Mouse (Mus musculus) urinary bladder, postnatal 14 days (tissue): ENCODE results near the gene Nek9.
"Not testable (repeated sequence)": the region's sequence is repeated elsewhere in the genome, so short reads cannot be mapped to it uniquely, and the experiment has no call there.

Experiments used
- DNase-seq: peaks from one replicate; pipeline ENCODE4 v3.0.0; 2021; ENCODE audit warnings: low spot score

Nek9 gene

DNA sequence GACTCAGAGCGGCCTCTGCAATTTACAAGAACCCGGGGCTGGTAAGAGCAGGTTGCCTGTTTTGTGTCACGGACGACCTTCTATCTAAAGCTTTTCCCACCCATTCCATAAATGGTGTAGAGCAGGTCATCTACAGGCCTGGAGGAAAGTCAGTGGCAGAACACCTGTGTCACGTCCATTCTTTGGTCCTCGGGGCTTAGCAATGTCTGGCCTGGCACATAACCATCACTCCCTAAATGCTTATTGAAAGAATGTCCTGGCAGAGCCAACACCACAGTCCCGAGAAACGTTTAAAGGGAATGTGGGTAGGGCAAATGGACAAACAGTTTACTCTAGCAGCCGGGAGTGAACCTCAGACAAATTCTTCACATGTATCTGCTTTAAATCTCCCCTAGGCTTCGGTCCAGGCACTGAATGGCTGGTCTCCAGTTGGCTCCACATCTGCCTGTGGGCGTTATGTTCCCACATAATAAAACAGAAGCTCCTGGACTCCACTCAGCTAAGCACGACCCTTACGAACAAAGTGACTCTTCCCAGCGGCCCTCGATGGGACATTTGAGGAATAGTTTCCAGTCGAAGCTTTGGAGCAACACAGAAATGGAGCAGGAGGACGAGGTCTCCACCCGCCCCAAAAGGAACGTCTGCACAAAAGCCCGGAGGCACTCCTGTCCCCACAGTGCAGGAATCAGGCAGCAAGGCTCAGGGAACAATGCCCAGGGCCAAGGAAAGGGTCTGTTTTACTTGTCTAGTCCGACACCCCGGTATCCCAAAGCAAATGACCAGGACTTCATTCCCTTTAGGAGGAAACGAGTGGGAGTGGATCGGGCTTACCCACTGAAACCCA, 49.8 kb downstream of the Nek9 start:
- DNase-seq: peak; percentile 69

DNA sequence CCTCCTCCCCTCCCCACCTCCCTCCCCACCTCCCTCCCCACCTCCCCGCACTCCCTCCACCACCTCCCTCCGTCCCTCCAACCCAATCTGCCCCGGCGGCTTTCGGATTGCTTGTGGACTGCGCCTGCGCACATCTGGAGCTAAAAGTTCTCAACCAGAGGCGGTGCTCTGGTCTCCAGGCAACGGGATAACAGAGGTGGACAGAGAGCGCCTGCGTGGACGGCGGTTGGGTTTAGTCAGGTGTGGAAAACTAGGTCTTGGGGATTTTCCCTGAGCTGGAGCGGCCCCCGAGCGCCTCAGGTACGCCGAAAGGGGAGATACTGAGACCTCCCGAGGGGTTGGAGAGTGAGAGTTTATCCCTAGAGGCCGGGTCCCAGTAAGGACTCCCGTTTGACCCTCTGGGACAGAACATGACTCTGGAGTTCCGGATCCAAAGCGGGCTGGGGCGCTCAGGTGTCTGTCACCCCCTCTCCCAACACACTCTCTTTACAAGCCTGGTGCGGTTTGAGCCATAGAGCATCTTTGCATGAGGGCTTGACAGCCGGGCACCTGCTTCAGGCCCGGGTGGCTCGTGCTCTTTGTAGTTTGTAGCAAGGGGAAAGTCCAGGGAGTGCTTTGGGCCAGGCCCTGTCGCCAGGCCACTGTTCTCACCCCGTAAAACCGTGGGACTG, 50.5 kb downstream of the Nek9 start, which contains the start of gene Zc2hc1c:
Gene Zc2hc1c (plus strand): TSS at position 106 of the 671 bp plus-strand sequence.
- peak; percentile 91 for DNase-seq

DNA sequence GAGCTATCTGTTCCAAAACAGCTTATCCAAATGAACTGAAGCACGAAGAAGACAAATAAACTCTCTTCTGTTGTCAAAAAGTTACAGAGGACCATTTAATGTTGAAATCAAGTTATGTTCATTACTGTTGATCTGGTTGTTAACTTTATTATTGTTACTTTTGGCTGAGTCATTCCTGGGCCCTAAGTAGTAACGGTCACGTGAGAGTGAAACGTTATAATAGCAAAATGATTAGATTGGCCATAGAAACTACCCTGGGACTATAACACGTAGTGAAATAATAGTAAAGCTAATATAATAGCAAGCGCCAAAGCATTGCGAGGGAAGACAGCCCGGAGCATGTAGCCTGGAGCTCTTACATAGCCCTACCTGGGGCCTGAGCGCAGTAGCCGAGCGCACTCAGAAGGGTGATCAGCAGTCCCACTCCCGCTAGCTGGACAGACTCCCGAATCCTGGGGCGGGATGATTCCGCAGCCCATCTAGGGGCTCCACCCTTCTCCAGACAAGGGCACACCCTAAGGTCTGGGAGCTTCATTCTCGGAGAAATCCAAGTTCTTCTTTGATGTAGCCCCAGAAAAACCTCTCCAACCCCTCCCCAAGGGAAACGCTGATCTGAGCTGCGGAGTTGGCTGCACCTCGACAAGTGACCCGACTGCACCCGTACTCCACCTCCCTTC, 51.2 kb downstream of the Nek9 start, which contains the start of gene Acyp1:
Gene Acyp1 (minus strand): TSS at position 630 of the 677 bp plus-strand sequence.
- DNase-seq: peak; percentile 62

DNA sequence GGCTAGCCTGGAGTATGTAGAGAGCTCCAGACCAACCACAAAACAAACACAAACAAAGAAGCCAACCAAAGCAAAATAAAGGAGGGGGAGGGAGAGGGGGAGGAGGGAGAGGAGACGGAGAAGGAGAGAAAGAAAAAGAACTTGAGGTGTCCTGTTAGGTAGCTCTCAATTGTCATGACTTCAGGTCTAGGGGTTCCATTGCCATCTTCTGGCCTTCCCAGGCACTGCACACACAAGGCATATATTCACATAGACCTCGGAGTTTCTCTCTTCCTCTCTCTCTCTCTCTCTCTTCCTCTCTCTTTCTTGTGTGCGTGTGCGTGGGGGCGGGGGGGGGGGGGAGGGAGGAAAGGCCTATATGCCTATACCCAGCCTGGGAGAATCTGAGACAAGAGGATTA, 52.2 kb downstream of the Nek9 start:
- DNase-seq: no peak

DNA sequence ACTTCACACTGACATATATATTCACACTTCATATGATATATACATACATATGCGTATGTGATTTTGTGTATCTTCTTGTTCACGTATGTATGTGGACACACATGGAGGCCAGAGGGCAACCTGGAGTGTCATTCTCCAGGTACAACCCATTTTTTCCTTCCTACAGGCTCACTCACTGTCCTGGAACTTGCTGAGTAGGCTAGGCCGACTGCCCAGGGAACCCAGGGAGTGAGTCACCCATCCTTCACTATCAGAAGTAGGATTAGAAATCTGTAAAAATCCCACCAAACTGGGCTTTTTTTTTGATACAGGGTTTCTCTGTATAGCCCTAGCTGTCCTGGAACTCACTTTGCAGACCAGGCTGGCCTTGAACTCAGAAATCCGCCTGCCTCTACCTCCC, 54.2 kb downstream of the Nek9 start:
- no peak for DNase-seq

DNA sequence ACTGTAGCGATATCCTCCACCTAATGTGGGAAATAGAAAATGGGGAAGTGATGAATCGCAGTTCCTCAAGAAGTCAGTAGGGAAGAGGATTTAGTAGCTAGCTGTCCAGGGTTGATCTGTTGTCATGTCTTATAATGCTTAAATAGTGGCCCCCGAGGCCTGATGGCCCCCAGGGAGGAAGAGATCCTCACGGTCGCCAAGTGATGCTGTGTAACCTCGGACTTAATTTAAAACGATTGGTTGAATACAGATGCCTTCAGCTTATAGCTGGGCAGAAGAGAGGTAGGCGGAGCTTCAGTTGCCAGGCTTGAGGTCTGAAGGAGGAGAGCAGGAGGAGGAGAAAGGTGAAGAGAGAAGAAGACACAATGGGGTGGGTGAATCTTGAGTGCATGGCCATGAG, 54.8 kb downstream of the Nek9 start:
- DNase-seq: no peak

DNA sequence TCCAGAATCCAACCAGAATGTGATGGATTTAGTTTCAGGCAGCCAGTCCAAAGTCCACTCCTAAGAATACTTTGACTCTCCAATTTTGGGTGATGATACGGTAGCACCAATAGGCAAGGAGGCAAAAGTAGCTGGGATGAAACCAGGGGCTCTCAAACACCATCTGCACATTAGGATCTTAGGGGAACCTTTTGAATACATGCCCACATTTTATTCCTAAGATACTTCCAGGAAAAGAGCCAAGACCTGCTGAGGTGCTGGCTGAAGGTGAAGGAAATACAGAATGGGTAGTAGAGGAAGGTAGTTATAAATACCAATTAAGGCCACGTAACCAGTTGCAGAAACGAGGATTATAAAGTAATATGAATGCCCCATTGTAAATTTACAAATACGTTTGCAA, 57.4 kb downstream of the Nek9 start:
- not testable (repeated sequence) for DNase-seq

DNA sequence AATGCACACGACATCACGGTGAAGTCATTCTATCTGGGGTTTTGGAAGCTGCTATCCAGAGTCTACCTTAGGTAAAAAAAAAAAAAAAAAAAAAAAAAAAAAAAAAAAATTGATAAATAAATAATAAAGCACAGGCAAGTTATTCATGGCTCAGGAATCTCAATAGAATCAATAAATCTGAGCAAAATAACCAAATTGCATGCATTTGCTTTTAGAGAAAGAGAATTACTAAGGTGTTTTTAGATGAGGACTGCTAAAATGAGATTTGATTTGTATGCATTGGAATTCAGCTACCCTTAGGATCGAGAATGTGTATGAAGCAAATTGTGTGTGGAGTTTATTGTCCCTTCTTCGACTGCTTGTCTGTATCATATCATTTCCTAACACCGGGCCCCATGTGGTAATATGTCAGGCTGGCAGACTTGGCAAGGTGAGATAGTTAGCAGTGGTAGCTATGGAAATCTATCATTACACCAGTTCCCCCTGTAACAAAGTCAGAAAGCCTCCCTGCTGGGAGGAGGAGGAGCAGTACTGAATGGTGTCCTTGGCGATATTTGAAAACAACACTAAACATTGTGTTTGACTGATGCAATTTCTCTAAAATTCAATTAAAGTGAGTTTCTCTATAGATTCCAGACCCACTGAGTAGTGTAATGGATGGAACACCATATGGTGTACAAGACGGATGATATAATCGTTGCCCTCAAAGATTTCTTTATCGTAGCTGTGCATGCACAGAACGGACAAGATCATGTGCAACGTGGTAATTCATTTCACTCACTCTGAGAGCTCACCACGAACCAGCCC, 58.1 kb downstream of the Nek9 start:
- no peak for DNase-seq

DNA sequence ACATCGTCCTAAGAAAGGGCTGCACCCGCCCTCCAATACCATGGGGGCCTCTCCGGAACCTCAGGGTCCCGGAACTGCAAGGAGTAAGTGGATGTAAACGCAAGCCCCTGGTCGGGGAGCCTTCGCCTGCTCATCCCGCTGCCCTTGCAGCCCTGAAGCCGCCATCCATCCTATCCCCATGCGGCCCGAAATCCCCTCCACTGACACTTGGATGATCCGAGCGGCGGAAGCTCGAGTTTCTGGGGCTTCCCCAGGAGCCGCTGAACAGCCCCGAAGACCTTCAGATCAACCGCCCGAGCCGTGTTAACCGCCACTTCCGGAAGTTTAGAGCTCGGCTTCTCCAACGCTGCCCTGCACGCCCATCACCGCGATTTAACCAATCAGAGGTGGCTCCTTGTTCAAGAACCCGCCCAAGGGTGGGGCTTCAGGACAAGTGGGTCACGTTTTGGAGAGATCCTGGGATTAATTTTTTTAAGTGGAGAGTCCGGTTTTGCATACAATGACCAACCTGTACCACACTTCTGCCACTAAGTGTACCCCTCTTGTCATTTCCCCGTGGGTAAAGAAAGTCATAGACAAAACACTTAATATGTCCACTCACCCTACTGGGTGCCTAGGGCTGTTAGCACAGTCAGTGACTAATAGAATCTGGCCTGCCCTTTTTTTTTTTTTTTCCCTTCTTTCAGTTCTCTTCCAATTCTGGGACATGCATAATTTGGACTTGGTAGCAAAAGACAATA, 58.9 kb downstream of the Nek9 start:
- peak; percentile 98 for DNase-seq

DNA sequence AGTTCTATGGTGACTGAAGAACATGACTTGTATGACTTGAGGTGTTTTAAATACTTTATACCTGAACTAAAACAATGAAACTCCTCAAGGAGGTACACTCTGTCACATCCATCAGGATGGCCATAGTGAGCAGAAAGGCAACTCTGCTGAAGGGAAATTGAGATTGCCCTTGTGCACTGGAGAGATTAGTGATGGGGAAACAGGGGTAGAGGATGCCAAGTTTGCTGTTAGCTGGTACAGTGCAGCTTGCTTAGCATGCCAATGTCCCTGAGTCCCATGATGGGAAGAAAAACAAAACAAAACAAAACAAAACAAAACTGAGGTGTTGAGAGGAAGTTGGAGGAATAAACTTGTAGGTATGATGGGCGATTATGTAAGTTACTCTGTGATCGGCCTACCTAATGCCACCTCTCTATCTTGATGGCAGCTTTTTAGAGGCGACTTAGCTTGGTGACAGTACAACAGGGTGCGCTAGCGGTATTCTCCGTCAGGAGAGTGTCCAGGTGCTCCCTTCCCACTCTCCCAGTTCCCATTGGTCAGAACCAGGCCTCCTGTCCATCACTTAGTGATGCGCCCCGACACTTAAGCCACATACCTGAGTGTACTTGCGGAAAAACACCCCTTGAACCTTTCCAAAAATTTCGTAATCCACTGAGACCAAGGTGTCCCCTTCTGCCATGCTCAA, 59.6 kb downstream of the Nek9 start:
- DNase-seq: no peak

DNA sequence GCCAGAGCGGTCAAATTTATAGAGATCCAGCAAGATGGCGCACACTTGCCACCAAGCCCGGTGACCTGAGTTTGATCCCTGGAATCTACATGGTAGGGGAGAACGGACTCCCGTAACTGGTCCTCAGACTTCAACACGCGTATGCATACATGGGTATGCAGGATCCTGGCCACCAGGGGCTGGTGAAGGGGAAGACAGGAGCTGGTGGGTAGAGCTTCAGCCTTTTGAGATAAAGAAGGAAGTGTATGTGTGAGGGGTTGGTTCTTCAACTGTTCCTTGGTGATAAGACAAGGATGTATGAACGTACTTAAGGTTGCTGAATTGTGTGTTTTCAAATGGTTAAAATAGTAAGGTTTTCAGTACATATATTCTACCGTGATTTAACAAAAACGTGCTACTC, 60.2 kb downstream of the Nek9 start:
- no peak for DNase-seq

DNA sequence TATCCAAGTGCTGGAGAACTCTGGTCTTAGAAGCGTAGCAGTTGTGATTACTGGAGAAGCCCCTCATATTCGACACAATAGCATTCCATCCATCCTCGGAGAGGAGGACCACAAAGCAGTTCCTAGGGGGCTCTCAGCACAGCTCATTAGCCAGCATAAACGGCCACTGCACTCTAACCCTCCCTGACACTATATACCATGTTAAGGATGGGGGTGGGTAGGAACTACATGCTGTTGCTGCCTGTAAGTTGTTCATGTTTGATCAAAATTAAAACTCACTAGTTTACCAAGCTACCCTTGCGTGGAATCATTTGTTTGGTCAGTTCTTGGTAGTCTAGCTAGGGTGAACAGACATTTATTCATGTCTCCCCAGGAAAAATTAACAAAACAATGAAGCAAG, 62.9 kb downstream of the Nek9 start:
- no peak for DNase-seq

DNA sequence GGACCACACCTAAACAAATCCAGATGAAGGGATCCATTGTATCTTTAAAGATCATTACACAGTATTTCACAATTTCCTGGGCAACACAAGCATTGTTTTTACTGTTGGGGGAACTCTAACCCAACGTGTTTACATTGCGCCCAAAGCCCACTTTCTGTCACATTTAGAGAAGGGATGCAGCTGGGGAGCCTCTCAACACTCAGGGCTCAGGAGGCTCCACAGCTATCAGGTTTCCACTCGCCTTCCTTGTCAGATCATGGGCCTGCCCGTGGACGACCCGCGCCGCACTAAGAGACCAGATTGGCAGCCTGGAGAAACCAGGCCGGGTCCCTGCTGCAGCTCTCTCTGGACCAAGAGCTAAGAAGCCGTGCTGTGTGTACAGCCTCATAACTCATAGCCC, 65.7 kb downstream of the Nek9 start:
- peak; percentile 37 for DNase-seq

DNA sequence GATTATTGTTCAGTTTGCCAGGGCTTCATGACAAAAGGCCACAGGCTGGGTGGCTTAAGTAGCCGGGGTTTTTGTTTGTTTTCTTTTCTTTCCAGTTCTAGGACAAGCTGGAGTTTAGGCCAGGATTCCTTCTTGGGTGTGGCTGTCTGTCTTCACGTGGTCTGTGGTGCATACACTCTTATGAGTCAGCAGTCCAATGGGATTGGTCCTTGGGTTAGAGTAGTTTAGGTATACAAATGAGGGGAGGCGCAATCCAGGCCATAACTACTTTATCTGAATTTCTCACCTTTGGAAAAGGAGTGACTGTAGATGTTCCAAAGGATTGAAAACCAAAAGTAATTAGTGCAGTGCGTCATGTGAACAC, 67.3 kb downstream of the Nek9 start:
- no peak for DNase-seq

DNA sequence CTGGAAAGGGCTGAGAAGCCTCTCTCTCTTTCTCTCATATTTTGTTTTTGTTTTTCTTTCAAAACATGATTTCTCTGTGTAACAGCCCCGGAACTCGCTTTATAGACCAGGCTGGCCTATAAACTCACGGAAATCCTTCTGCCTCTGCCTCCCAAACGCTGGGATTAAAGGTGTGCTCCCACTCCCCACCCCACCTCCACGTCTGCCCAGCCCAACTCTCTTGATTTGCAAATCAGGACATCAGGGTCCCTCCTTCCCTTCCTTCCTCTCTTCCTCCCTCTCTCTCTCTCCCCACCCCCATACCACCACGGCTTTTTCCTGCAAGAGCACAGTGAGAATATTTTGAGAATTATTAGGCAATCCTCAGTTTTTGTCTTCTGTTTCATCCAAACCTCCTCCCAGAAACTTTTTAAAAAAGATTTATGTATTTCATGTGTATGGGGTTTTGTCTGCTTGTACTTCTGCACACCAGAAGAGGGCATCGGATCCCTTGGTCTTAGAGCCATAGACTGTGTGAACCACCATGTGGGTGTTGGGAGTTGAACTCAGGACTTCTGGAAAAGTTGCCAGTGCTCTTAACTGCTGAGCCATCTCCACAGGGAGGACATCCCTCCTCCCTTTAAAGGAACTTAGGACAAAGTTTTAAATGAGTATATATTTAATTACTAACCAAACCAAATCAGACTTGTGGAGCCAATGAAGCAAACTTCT, 67.9 kb downstream of the Nek9 start:
- no peak for DNase-seq

DNA sequence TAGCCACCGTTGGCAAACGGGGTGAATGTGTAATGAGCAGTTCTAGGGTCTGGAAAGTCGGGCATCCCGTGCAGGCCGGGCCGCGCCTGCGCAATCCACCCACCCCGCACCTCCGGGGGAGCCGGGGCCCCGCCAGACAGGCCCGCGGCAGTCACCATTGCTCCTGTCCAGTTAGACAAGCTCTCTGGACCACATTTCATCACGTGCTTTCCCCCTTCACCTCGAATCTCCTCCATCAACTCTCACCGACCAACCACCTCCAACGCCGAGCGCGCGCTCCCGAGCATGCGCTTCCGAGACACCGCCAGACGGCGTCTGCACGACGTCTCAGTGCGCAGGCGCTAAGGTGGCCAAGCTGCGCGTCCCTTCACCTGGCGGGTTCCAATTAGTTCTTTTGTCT, 68.8 kb downstream of the Nek9 start, which contains the start of gene Mlh3:
Gene Mlh3 (minus strand): TSS at position 281 of the 400 bp plus-strand sequence.
- peak; percentile 87 for DNase-seq

DNA sequence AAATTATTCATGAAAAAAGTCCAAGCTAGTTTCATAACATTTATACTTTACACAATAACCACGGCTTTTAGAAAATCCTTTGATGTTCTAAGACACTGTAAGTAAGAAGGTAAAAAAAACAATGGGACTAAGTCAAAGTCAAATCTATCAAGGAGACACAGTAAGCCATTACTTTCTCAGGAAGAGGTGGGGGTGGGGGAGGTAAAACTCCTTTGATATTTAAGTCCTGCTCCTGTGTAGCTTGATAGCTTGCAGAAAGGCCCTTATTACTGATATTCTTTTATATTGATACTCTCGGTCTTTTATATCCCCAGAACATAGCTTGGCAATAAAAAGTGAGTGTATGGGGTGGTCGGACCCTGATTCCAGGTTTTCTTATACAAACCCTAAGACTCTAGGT, 69.3 kb downstream of the Nek9 start:
- no peak for DNase-seq

DNA sequence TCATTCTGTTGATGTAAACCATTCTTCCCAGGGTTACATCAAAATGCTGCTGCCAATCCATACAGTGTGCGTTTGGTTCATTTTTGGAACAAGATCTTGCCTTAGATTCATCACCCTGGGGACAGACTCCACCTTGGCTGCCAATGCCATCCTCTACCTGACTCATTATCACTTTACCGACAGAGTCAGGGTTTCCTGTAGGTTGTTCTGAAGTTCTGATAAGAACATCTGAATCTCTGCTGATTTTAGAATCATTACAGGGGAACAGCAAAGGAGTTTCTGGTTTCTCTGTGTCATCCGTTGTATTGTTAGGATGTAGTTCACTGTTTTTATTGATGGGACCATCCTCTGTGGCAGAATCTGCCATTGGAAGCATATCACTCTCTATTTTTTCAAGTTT, 72.9 kb downstream of the Nek9 start:
- DNase-seq: no peak

DNA sequence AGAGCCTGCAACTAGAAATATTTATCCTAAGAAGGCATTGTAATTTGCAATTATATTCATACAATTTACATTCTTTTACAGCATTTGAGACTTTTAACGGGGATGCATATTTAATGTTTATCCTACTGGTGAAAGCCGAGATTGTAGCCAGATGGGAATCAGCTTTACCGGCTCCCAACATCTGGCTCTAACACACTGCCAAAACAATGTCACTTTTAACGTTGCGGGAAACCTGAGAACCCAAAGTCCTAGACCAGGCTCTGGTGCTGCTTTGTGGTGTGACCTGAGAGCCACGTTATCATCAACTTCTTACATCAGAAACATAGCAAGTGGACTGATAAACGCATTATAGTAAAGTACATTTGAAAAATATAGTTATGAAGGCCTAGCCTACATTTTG, 74.2 kb downstream of the Nek9 start:
- DNase-seq: no peak

DNA sequence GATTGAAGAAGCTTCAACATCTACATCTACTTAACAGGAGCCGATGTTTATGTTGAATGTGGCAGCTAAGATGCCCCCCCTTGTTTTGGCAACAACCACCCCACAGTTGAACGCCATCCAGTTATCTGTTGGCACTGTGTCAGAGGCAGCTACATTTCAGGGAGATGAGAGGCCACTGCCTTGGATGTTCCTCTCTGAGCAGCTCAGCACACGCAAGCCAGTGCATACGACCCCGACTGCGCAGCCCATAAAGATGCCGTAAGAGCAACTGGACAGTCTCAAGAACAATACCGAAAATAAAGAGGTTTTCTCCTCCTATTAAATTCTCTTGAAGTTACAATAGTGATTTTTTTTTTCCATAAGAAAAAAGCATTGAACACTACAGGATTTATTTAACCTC, 74.6 kb downstream of the Nek9 start:
- DNase-seq: no peak
